Mouse (Mus musculus): Measurements from ENCODE around the gene Hspbap1. TPM values are rescaled to one million over a fixed set of nuclear protein-coding genes. Genes with fewer than 3 reads are reported as not detected.
A peak's percentile ranks its signal among the peaks of the same experiment; 100 is the strongest.

Hspbap1 gene
- total RNA-seq, 2 experiments from 2014 or later = 7.1 to 7.2 TPM

- DNase-seq (ENCODE audit: low spot score in 2 of 2) = no peak
Measured at GRCm38 (mm10) chr16:35788330-35788729, 18.2 kb downstream of the Hspbap1 start.

DNA sequence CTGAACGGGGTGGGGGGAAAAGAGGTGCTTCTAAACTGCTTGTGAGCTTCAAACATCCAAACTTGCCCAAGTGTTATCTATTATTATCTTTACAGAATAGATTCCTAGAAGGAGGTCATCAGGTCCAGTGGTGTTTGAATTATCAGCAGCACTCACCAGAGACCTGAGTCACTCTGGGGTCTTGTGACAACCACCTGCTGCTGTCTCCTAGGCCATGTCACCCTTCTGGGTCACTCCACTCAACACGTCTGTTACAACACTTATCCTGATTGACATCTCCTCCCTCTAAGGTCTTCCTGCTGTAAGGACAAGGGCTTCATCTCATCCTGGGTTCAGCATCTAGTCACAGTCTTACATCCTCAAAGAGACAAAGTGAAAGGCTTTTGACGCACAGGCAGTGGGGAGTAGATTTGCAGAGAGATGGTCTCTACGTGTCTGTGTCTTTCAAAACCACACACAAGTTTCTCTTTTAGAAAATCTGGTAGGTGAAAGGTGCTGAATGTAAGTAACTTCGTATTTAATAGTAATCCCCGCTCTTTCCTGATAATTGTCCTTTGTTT lies 21.9 kb downstream of the Hspbap1 start:
- no peak for DNase-seq (ENCODE audit: low spot score in 2 of 2)

GRCm38 (mm10) chr16:35802163-35802562 lies 32.0 kb downstream of the Hspbap1 start:
- DNase-seq (ENCODE audit: low spot score in 2 of 2) = no peak

DNA sequence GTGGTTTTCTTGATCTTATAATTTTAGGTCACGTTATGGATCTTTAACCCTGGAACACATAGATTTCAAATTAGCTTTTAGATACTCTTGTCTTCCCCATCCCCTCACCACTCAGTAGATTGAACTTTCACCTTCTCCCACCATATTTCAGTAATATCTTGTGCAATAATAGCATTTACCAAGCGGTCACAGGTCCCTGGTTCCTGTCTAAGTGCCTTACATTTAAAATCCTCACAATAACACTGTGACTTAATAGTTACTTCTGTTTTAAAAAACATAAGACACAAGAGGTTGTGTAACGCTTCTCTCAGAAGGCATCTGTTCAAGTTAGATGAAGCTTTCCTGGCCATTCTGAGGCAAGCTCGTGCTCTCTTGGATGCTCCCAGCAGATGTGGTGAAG lies 33.5 kb downstream of the Hspbap1 start:
- DNase-seq (ENCODE audit: low spot score in 2 of 2) = no peak

- no peak for DNase-seq (ENCODE audit: low spot score in 2 of 2)
Measured at GRCm38 (mm10) chr16:35806973-35807662, 36.9 kb downstream of the Hspbap1 start.

- no peak for DNase-seq (ENCODE audit: low spot score in 2 of 2)
Measured at GRCm38 (mm10) chr16:35807663-35807992, 37.5 kb downstream of the Hspbap1 start.

DNA sequence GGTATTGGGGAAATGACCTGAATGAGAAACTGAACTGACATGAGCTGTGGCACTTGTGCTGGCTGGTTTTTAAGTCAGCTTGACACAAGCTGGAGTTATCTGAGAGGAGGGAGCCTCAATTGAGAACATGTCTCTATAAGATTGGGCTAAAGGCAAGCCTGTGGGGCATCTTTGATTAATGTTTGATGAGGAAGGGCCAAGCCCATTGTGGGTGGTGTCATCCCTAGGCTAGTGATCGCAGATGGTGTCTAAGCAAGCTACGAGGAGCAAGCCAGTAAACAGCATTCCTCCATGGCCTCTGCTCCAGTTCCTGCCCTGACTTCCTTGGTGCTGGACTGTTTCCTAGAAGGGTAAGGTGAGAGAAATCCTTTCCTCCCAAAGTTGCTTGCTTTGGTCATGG lies 38.7 kb downstream of the Hspbap1 start:
- DNase-seq (ENCODE audit: low spot score in 2 of 2) = no peak

DNA sequence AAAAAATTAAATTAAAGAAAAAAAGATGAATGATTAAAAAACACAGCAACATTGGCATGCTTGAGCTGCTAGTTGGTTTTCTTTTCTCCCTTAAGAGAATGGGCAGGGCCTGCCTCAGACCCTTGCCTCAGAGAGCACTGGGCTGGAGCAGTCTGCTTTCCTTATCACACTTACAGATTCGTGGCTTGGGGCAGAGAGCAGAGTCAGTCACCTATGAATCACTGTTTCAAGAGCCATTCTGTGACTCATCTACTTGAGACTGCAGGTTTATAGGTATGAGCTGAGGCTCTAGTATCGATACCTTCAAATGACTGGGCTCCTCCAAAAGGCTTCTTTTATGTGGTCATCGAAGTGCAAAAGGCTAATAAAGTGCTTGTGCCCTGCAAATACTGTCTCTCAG lies 42.9 kb downstream of the Hspbap1 start:
- no peak for DNase-seq (ENCODE audit: low spot score in 2 of 2)

DNA sequence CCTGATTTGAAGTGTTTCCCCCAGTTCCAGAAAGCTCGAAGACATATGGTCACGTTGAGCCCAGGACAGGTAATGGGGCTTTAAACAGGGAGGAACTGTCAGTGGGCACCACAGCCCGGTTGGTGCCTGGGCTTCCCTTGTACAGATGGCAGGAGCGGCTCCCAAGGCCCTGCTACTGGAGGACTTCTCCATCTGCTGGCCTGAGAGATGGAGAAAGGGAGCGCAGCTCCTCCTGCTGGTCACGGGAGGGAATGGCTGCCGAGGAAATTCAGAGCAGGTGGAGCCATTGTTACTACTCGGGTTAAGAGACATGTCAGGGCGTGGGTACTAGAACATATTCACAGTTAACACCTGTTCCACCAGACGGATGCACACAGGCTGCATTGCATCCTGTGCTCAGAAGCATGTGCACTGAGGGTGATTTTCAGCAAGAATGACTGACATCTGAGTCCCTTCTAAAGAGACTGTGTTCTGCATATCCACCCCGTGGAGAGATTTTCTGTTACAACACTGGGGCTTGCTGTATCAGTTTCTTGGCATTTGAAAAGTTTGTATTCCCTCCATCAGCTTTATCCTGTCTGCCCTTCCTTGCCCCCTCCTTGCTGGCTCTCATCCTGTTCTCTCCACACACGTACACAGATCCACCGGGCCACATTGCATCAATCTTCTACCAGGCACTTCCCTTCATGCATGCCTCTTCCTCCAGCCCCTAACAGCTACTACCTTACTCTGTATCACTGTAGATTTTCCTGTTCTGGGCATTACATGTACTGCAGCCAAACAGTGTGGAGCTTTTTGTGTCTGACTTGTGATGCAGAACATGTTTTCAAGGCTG lies 47.3 kb downstream of the Hspbap1 start:
- DNase-seq (ENCODE audit: low spot score in 2 of 2) = peak; percentile 87

- DNase-seq (ENCODE audit: low spot score in 2 of 2) = no peak
Measured at GRCm38 (mm10) chr16:35829999-35830398, 59.8 kb downstream of the Hspbap1 start.

GRCm38 (mm10) chr16:35832926-35833325 lies 62.8 kb downstream of the Hspbap1 start:
- no peak for DNase-seq (ENCODE audit: low spot score in 2 of 2)

DNA sequence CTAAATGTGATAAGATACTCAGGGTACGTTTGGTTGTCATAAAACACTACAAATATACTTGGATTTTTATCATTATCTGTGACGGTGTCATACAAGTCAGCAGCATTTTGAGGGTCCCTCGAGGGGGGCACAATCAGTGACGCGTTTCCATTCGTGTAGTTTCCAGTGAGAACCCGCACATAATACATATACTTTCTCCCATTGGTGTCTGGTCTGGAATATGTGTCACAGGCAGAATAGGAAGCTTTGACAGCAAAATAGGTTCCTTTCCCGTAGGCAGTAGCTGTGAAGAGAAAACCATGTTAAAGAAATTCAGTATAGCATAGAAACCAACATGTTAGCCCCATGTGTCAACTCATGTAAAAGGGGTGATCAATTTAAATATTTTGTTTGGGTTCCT lies 64.5 kb downstream of the Hspbap1 start:
- DNase-seq (ENCODE audit: low spot score in 2 of 2) = no peak

- DNase-seq (ENCODE audit: low spot score in 2 of 2) = peak; percentile 11 to 23
Measured at GRCm38 (mm10) chr16:35839680-35840079, 69.5 kb downstream of the Hspbap1 start.

- DNase-seq (ENCODE audit: low spot score in 2 of 2) = no peak
Measured at GRCm38 (mm10) chr16:35847138-35847537, 77.0 kb downstream of the Hspbap1 start.

- no peak for DNase-seq (ENCODE audit: low spot score in 2 of 2)
Measured at GRCm38 (mm10) chr16:35855846-35856245, 85.7 kb downstream of the Hspbap1 start.

GRCm38 (mm10) chr16:35856766-35857165 lies 86.6 kb downstream of the Hspbap1 start:
- DNase-seq (ENCODE audit: low spot score in 2 of 2) = no peak

DNA sequence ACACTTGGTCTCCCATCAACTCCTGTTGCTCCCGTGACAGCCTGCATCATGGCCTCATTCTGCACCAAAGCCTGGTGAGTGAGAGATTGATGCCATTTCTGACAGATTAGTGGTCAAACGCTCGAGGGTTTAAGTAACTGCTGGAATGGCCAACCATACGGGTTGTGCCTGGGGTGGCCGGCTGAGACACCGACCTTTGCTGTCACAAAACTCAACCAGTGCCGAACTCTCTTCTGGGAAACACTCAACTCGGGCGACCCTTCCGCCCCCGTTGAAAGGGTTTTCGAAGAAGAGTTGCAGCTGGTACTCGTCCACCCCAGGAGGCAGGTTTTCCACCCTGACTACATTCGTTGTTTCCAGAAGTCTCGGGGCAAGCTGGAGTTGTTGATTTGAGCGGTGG lies 90.1 kb downstream of the Hspbap1 start:
- no peak for DNase-seq (ENCODE audit: low spot score in 2 of 2)

DNA sequence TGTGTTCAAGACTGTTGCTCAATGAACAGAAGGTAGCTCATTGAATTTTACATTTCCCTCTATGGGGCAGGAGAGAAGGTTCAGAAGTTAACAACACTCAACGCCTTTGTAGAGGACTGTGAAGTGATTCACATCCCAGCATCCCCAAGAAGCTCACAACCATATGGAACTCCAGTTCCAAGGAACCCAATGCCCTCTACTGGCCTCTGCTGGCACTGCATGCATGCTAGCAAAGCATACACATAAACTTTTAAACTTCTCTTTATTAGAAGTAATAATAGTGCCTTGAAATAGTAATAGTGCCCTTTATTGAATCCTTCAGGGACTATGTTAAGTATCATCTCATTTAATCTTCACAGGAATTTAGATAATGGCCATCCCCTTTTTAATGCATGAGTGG lies 91.9 kb downstream of the Hspbap1 start:
- no peak for DNase-seq (ENCODE audit: low spot score in 2 of 2)

GRCm38 (mm10) chr16:35867726-35868125 lies 97.6 kb downstream of the Hspbap1 start:
- no peak for DNase-seq (ENCODE audit: low spot score in 2 of 2)

- DNase-seq (ENCODE audit: low spot score in 2 of 2) = no peak
Measured at GRCm38 (mm10) chr16:35869126-35869525, 99.0 kb downstream of the Hspbap1 start.

DNA sequence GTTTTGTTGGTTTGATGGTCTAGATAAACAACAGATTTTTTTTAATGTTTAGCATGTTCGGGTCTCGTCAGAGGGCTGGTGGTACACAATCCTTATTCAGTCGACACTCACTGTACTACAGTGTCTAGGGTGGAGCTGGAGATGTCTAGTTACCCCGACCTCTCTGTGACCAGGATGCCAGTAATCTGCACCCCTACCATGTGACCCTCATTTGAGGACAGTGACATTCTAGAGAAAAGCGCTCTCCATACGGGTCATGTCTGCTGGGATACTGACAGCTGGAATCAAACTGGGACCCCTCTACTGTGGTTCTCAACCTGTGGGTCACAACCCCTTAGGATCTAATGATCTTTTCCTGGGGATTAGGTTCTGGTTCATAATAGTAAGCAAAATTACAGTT lies 99.5 kb downstream of the Hspbap1 start:
- no peak for DNase-seq (ENCODE audit: low spot score in 2 of 2)

DNA sequence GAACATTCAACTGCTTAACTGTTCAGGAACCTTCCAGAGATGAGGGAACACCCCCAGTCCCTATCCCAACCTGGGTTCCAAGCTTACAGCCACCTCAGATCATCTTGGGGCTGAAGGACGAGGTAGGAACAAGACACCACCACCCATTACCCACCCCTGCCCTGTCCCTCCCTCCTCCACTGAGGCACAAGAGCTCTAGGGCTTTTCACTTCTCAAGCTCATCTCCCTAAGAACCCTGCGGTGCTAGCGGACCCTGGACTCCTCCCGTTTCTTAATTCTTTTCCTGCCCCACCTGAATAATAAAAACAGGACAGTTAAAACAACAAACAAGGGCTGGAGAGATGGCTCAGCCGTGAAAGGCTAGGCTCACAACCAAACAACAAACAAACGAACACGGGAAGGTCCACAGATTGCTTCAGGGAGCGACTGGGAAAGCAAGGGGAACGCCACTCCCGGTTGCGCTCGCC lies 100.4 kb downstream of the Hspbap1 start:
- DNase-seq (ENCODE audit: low spot score in 2 of 2) = peak in 1 of 2 experiments; percentile 7
